Mouse (Mus musculus): ENCODE results near the gene Cntrob.
A peak's percentile ranks its signal among the peaks of the same experiment; 100 is the strongest.
"Not testable (repeated sequence)": the region's sequence is repeated elsewhere in the genome, so short reads cannot be mapped to it uniquely, and the experiment has no call there.

Cntrob gene

GRCm38 (mm10) chr11:69340161-69341131 is 16.9 kb upstream of the Cntrob start, which contains the start of gene Rnf227:
Gene Rnf227, plus strand, starts transcription at chr11:69340461.
- no peak for DNase-seq (ENCODE audit: low spot score)

DNA sequence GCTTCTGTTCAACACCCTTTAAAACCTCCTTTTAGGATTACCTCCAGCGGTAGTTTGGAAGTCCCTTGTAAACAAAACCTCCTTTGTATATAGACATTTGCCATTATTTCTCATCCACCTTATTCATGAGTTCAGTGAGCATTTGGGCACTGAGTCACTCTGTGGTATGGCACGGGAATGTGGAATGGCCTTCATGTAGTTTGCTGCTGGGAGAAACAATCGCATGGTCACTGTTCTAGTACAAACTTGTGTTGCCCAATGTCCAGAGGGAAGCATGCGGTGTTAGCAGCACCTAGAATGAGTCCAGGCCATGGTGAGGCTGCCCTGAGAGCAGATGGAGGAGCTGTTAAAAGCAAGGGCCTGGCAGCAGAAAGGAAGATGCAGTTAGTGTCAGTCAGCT is 11.2 kb upstream of the Cntrob start:
- peak; percentile 16 for DNase-seq (ENCODE audit: low spot score)

DNA sequence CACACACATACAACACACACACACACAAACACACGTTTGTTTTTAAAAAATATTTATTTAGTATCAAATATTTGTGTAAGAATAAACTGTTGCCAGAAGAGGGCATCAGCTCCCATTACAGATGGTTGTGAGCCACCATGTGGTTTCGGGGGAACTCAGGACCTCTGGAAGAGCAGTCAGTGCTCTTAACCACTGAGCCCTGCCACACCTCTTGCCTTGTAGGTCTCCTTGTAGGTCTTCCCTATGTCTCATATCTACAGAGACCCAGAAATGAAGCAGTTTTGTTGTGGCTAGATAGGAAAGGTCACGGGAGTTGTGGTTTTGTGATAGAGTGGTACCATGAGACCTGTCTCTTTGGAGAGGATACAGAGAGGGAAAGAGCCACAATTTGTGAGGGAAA is 10.3 kb upstream of the Cntrob start:
- DNase-seq (ENCODE audit: low spot score): no peak

- DNase-seq (ENCODE audit: low spot score): no peak
Measured at GRCm38 (mm10) chr11:69332713-69333253, 9.2 kb upstream of the Cntrob start.

GRCm38 (mm10) chr11:69331929-69332405 is 8.4 kb upstream of the Cntrob start:
- no peak for DNase-seq (ENCODE audit: low spot score)

DNA sequence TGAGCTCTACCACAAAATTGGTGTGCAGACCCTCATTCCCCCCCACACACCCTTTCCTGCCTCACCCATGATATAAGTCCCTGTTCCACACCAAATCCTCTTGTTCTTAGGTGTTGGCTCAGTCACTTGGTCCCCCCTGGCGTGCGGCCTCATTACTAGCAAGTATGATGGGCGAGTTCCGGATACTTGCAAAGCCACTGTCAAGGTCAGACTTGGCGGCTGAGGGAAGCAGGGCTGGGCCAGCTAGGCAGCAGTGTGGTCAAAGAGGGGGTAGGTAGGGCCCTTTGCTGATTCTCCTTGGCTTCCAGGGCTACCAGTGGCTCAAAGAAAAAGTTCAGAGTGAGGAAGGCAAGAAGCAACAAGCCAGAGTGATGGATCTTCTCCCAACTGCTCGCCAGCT is 7.6 kb upstream of the Cntrob start:
- no peak for DNase-seq (ENCODE audit: low spot score)

- DNase-seq (ENCODE audit: low spot score): no peak
Measured at GRCm38 (mm10) chr11:69328517-69328916, 4.9 kb upstream of the Cntrob start.

DNA sequence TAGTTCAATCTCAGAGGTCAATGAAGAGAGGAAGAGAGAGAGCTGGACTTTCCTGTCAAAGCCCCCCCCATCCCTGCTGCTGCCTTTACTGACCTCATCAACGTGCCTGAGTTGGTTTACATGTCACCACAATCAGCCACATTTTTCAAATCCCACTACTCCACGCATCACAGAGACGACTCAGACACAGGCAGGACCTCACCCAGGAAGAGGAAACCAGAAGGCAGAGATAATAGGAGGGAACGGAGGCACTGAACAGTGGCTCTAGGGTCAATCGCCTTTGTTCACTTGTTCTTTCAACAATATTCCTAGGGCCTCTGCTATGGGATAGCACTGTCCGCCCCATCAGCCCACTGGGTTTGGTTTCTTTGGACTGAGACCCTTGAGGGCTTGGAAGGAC is 4.1 kb upstream of the Cntrob start:
- DNase-seq (ENCODE audit: low spot score): no peak

DNA sequence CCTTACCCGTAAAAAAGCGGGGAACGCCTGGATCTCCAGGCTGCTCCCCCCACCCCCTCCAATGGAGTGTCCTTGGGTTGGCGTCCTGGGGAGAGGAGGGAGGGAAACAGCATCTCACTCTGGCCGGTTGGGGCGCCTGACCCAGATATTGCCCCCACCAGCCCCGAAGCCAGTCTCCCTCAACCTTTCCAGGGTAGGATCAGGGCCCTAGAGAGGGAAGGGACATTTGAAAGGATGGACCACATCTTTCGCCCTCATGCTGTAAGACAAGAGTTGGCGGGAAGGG is 3.5 kb upstream of the Cntrob start:
- no peak for DNase-seq (ENCODE audit: low spot score)

- no peak for DNase-seq (ENCODE audit: low spot score)
Measured at GRCm38 (mm10) chr11:69326408-69327156, 3.0 kb upstream of the Cntrob start.

DNA sequence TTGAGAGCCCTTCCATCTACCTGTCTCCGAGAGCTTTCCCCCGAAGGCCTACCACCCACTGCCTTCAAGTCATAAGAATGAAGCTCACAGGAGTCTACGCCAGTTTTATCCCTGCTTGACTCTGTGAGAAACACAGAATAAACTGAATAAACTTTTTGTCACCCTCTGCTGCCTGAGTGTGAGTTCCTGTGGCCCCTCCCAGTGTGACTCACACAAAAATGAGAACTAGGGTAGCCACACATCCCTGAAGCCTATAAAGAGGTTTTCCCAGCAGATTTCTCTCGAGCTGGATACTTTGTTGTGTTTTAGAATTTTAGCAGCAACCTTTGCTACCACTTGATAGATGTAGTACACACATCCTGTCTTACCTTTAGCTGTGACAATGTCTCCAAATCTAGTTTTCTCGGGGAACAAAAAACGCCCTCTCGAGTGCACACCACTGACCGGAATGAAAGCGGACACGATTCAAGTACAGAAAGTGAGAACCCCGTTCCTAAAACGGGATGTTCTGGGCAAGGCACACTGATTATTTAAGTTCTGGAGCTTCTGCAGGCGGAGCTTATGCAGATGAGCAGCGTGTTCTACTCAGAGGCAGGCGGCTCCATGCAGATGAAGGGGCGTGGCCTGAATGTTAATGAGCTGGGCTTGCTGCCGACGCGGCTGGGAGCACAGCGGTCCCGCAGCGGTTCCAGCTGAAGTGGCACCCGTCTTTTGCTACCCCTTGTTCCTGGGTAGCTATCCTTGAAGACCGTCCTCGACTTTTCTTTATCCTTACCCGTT is 2.2 kb upstream of the Cntrob start, which contains the start of gene Kcnab3:
Gene Kcnab3, plus strand, starts transcription at position 631 of the 780 bp plus-strand sequence.
- peak; percentile 86 for DNase-seq (ENCODE audit: low spot score)

DNA sequence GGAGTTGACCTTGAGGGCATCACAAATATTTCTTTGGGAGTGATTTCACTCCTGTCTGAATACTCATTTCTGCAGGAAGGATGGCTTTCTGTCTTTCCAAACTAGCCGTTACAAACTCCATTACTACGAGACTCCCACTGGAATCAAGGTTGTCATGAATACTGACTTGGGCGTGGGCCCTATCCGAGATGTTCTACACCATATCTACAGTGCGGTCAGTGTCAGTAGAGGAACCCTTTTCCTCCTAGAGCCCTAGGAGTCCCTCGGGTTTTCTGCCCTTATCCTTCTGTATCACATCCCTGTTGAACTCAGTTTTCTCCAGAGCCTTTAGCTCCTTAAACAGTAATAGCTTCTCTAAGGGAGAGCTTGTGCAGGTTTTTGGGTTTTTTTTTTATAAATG is 1.2 kb upstream of the Cntrob start:
- DNase-seq (ENCODE audit: low spot score): no peak

- DNase-seq (ENCODE audit: low spot score): peak; percentile 23
Measured at GRCm38 (mm10) chr11:69322693-69323471, 693 bp downstream of the Cntrob start.

DNA sequence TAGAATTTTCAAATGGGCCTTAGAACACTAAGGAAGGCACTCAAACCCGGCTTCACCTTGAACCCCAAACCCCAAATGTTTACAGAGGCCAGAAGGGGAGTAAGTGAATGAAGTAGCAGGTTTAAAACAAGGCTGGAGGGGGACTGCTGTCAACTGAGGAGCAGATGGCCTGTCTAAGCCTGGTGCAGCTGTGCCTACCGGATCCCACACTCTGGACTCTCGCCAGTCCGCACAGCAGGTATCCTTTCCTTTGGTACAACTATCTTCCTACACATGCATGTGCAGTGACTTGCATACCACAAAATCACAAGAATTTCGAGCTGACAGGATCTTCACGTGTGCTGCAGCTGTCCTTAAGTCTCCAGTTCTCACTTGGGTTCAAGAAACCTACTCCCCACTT is 1.6 kb downstream of the Cntrob start:
- no peak for DNase-seq (ENCODE audit: low spot score)

DNA sequence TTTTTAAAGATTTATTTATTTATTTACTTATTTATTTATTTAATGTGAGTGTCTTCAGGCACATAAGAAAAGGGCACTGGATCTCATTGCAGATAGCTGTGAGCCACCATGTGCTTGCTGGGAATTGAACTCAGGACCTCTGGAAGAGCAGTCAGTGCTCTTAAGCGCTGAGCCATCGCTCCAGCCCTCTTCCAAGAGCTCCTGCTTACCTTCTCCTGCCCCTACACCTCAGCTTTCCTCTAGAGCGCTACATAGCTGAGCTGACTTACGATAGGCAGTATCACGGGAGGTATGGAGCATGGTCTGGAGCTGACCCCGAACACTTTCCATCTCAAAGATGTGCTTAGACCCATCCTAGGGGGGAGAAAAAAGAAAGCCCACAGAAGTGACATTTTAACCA is 2.0 kb downstream of the Cntrob start:
- no peak for DNase-seq (ENCODE audit: low spot score)

- DNase-seq (ENCODE audit: low spot score): not testable (repeated sequence)
Measured at GRCm38 (mm10) chr11:69318000-69318399, 5.6 kb downstream of the Cntrob start.

DNA sequence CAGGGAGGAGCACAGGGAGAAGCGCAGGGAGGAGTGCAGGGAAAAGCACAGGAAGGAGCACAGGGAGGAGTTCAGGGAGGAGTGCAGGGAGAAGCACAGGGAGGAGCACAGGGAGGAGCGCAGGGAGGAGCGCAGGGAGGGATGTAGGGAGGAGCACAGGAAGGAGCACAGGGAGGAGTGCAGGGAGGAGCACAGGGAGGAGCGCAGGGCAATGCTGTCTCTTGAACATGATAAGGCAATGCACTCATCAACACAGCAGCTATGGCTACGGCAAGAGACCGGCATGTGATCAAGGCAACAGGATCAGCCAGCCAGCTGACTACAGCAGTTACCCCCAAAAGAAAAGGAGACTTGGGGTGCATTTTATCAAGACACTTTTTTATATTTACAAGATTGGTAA is 7.2 kb downstream of the Cntrob start:
- DNase-seq (ENCODE audit: low spot score): no peak

GRCm38 (mm10) chr11:69311266-69311665 is 12.3 kb downstream of the Cntrob start:
- no peak for DNase-seq (ENCODE audit: low spot score)

- no peak for DNase-seq (ENCODE audit: low spot score)
Measured at GRCm38 (mm10) chr11:69306039-69306438, 17.5 kb downstream of the Cntrob start.

GRCm38 (mm10) chr11:69305291-69305690 is 18.3 kb downstream of the Cntrob start:
- DNase-seq (ENCODE audit: low spot score): no peak

DNA sequence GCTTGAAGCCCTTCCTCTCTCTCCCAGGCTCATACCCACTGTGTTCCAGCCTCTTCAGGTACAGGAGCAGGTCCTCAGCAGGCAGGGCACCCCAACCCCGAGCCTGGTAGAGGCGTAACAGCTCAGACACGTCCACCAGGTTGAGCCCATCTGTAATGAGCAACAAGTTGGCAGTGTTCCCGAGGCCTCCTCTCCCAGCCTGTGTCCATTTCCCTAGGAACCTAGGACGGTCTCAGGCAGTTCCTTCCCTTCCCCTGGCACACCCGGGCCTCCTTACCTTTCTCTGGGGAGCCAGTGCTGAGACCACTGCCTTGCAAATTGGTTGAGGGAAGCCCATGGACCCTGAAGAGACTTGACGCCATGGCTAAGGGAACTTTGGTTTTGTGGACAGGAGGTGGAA is 20.8 kb downstream of the Cntrob start:
- DNase-seq (ENCODE audit: low spot score): no peak

All from adipocyte (in vitro differentiated cells).